In genomic region chr9:110731859-110732258, GRCm38 (mm10) we compare ENCODE assay signal across 10 mouse cellular contexts. TPM values are rescaled to one million over a fixed set of nuclear protein-coding genes. Genes with fewer than 3 reads are reported as not detected.
DNase-seq lines count a peak whose midpoint lies in the region; ATAC-seq and TF ChIP-seq lines count a peak whose summit lies in the region.
"Had no signal": no experiment of that assay in that cellular context is flagged by ENCODE, and none has a peak within 500 bp of the region (broad histone marks: within the 10 kb centered on the region; RNA-seq: fewer than 3 reads in every experiment).

No protein-coding gene starts in this region.

- H3K9ac ChIP-seq in kidney, embryonic 14.5 days (ENCODE audit: low read depth, low read length), result no peak overlapping the region
- H3K9ac ChIP-seq in stomach, embryonic 16.5 days (ENCODE audit: low read length), result peak overlapping the region; percentile 36; the same call in 1 of the 2 replicates
- H3K9ac ChIP-seq in stomach, postnatal 0 days (ENCODE audit: low read length), result no peak overlapping the region
- H3K9ac ChIP-seq: liver, embryonic 14.5 days had no signal

- peak overlapping the region; percentile 63 for H3K4me2 ChIP-seq in kidney, embryonic 14.5 days (replicated peaks; ENCODE audit: low read depth, low read length)
- H3K4me2 ChIP-seq in stomach, embryonic 16.5 days (ENCODE audit: low read depth, low read length), result peak overlapping the region; percentile 76; the same call in 1 of the 2 replicates
- H3K4me2 ChIP-seq in stomach, postnatal 0 days (replicated peaks; ENCODE audit: low read depth), result no peak overlapping the region; the same call in 1 of the 2 replicates

- TF ChIP-seq CTCF in gastrocnemius, adult 2 months (IDR thresholded peaks at IDR 0.05), result no peak
- no peak for TF ChIP-seq CTCF in stomach, postnatal 0 days (IDR thresholded peaks at IDR 0.05; ENCODE audit: low read depth)
- no peak for TF ChIP-seq CTCF in cerebellum, adult 2 months (IDR thresholded peaks at IDR 0.05; ENCODE audit: borderline replicate concordance, insufficient read depth, low read depth, low read length)

- no peak for DNase-seq in gastrocnemius, adult 2 months
- DNase-seq in gastrocnemius, postnatal 36 days, result no peak
- DNase-seq in kidney, postnatal 25 days, result no peak
- DNase-seq in stomach, postnatal 0 days (ENCODE audit: low spot score), result no peak
- no peak for DNase-seq in right cerebral cortex, postnatal 14 days
- DNase-seq in cerebellum, adult 2 months, result no peak

- WGBS in kidney, embryonic 14.5 days, result 37% methylated on average over 4 of the region's 4 CpGs
- 57% methylated on average over 4 of the region's 4 CpGs for WGBS in stomach, embryonic 16.5 days
- WGBS in stomach, postnatal 0 days, result 58% methylated on average over 4 of the region's 4 CpGs
- 58% methylated on average over 4 of the region's 4 CpGs for WGBS in cerebellum, adult 2 months

- H3K9me3 ChIP-seq in kidney, embryonic 14.5 days (ENCODE audit: control insufficient read depth, low read length), result no peaks in the 10 kb centered on the region
- no peaks in the 10 kb centered on the region for H3K9me3 ChIP-seq in stomach, embryonic 16.5 days (replicated peaks; ENCODE audit: control insufficient read depth, low read length)
- H3K9me3 ChIP-seq in stomach, postnatal 0 days (ENCODE audit: control insufficient read depth, low read length), result no peaks in the 10 kb centered on the region

- peak overlapping the region; percentile 86; the same call in 1 of the 2 replicates for H3K27ac ChIP-seq in gastrocnemius, adult 2 months
- no peak overlapping the region for H3K27ac ChIP-seq in kidney, embryonic 14.5 days (ENCODE audit: low read depth, low read length)
- no peak overlapping the region for H3K27ac ChIP-seq in stomach, embryonic 16.5 days (ENCODE audit: low read length)
- no peak overlapping the region for H3K27ac ChIP-seq in stomach, postnatal 0 days (replicated peaks)
- no peak overlapping the region for H3K27ac ChIP-seq in cerebellum, adult 2 months (ENCODE audit: insufficient read depth, low read length)
- H3K27ac ChIP-seq: liver, embryonic 14.5 days had no signal

- peaks cover 35% of the 10 kb centered on the region for H3K4me1 ChIP-seq in kidney, embryonic 14.5 days (ENCODE audit: control insufficient read depth, insufficient read depth, low read length)
- peaks cover 26% of the 10 kb centered on the region for H3K4me1 ChIP-seq in stomach, embryonic 16.5 days (ENCODE audit: control insufficient read depth, insufficient read depth, low read length)
- no peaks in the 10 kb centered on the region for H3K4me1 ChIP-seq in stomach, postnatal 0 days (replicated peaks; ENCODE audit: control insufficient read depth, insufficient read depth)
- H3K4me1 ChIP-seq in cerebellum, adult 2 months (ENCODE audit: control insufficient read depth, insufficient read depth, low read length), result peaks cover 7% of the 10 kb centered on the region

- no peak for TF ChIP-seq POLR2A in cerebellum, adult 2 months (IDR thresholded peaks at IDR 0.05; ENCODE audit: borderline replicate concordance, insufficient read depth, low read length)

- no peak for TF ChIP-seq EP300 in stomach, postnatal 0 days (optimal IDR thresholded peaks at IDR 0.05)

- H3K27me3 ChIP-seq in kidney, embryonic 14.5 days (ENCODE audit: control insufficient read depth, insufficient read depth, low read length), result 0 out of 2 replicates have a peak, but pooled peaks cover 2% of the 10 kb centered on the region
- H3K27me3 ChIP-seq in stomach, embryonic 16.5 days (ENCODE audit: control insufficient read depth, insufficient read depth, low read length), result peaks cover 8% of the 10 kb centered on the region
- no peaks in the 10 kb centered on the region for H3K27me3 ChIP-seq in stomach, postnatal 0 days (ENCODE audit: control insufficient read depth, insufficient read depth, low read length)
- H3K27me3 ChIP-seq in cerebellum, adult 2 months (ENCODE audit: control insufficient read depth, insufficient read depth, low read length), result no peaks in the 10 kb centered on the region; the same call in 1 of the 2 replicates

- H3K4me3 ChIP-seq in gastrocnemius, adult 2 months, result peak overlapping the region; percentile 66
- H3K4me3 ChIP-seq in kidney, embryonic 14.5 days (ENCODE audit: low read length), result no peak overlapping the region
- H3K4me3 ChIP-seq in stomach, embryonic 16.5 days (replicated peaks; ENCODE audit: low read length), result no peak overlapping the region
- H3K4me3 ChIP-seq in stomach, postnatal 0 days (ENCODE audit: low read depth, low read length), result no peak overlapping the region
- no peak overlapping the region for H3K4me3 ChIP-seq in cerebellum, adult 2 months (replicated peaks; ENCODE audit: insufficient read depth, low read depth, low read length)

- no peaks in the 10 kb centered on the region for H3K36me3 ChIP-seq in kidney, embryonic 14.5 days (ENCODE audit: control insufficient read depth, insufficient read depth, low read length)
- H3K36me3 ChIP-seq in stomach, embryonic 16.5 days (ENCODE audit: control insufficient read depth, insufficient read depth, low read length), result no peaks in the 10 kb centered on the region
- no peaks in the 10 kb centered on the region for H3K36me3 ChIP-seq in stomach, postnatal 0 days (ENCODE audit: control insufficient read depth, insufficient read depth, low read length)

- no peak for ATAC-seq in kidney, embryonic 14.5 days (ENCODE audit: low FRiP score, low TSS enrichment)
- no peak for ATAC-seq in stomach, embryonic 16.5 days (ENCODE audit: insufficient read depth, low FRiP score)
- ATAC-seq in stomach, postnatal 0 days (ENCODE audit: low FRiP score, low TSS enrichment), result no peak

- intact Hi-C loops in gastrocnemius, adult 2 months (cut with DNase I), result no loop called here
- intact Hi-C loops in gastrocnemius, postnatal 36 days (cut with DNase I), result loop anchor here (2.0 to 5.0 kb wide), 2 partner anchors 49 to 140 kb away; no protein-coding TSS in a partner anchor

RNA-seq across cellular contexts. Expression of gene Myl3, which starts 9.8 kb away (rescaled TPM):
- total RNA-seq in gastrocnemius, adult 2 months (2021), result 1,000 to 10,000 TPM in 1 of 2 experiments, 100 to 1,000 TPM in 1; 528 to 1,790 TPM
- 1,000 to 10,000 TPM in 1 of 2 experiments, 100 to 1,000 TPM in 1; 290 to 1,186 TPM for total RNA-seq in gastrocnemius, postnatal 36 days (2021)
- polyA plus RNA-seq in kidney, embryonic 14.5 days (2014; fragmentation: Nextera tagmentation; extraction: Ambion mirVana), result 0.96 and 1.4 TPM in 2 replicates
- 0.59 and 12.9 TPM in 2 replicates for polyA plus RNA-seq in stomach, embryonic 16.5 days (2015; fragmentation: Nextera tagmentation; extraction: Ambion mirVana)
- polyA plus RNA-seq in stomach, postnatal 0 days (2015; fragmentation: Nextera tagmentation; extraction: Ambion mirVana), result 0.11 and 0.27 TPM in 2 replicates
- polyA plus RNA-seq in cerebellum, adult 2 months (2012; rRNA removed), result 0.43 and 0.51 TPM in 2 replicates
- polyA plus RNA-seq: adrenal gland, adult 2 months had no signal

RNA-seq across cellular contexts. Expression of gene Pth1r, which starts 15.1 kb away (rescaled TPM):
- 1 to 10 TPM in 1 of 2 experiments, under 1 TPM in 1; 0.99 to 1.3 TPM for total RNA-seq in gastrocnemius, adult 2 months (2021)
- 1 to 10 TPM in 1 of 2 experiments, under 1 TPM in 1; 0.74 to 1.1 TPM for total RNA-seq in gastrocnemius, postnatal 36 days (2021)
- polyA plus RNA-seq in kidney, embryonic 14.5 days (2014; fragmentation: Nextera tagmentation; extraction: Ambion mirVana), result 27.3 and 40.9 TPM in 2 replicates
- polyA plus RNA-seq in stomach, embryonic 16.5 days (2015; fragmentation: Nextera tagmentation; extraction: Ambion mirVana), result 17.5 and 17.9 TPM in 2 replicates
- 10.5 and 10.6 TPM in 2 replicates for polyA plus RNA-seq in stomach, postnatal 0 days (2015; fragmentation: Nextera tagmentation; extraction: Ambion mirVana)
- polyA plus RNA-seq in cerebellum, adult 2 months (2012; rRNA removed), result 12.5 and 12.9 TPM in 2 replicates
